Mouse (Mus musculus) spleen, adult 2 months (tissue): Measurements from ENCODE around the gene Gm42791. TPM values are rescaled to one million over a fixed set of nuclear protein-coding genes. Genes with fewer than 3 reads are reported as not detected.

ENCODE experiments used
- DNase-seq, 2 experiments: peaks; one replicate each; pipeline versions ENCODE4 v3.0.0 to v3.0.0-alpha.2; 2012 to 2021; ENCODE audit warnings: low spot score in 2 of 2, low read depth in 1 of 2
- H3K27ac ChIP-seq: fragments of 200-500 bp; 2 replicates; pipeline ENCODE4 v1.5.1; 2012; ENCODE audit warnings: low read length, inconsistent platforms; ENCODE audit not compliant: insufficient read depth
- H3K27me3 ChIP-seq: fragments of 200-500 bp; 2 replicates; pipeline ENCODE4 v1.6.1; 2012; ENCODE audit warnings: mild to moderate bottlenecking, moderate library complexity, low read length, inconsistent platforms; ENCODE audit not compliant: control insufficient read depth, insufficient read depth
- H3K36me3 ChIP-seq: fragments of 200-500 bp; 2 replicates; pipeline ENCODE4 v1.6.1; 2012; ENCODE audit warnings: mild to moderate bottlenecking, low read length, inconsistent platforms; ENCODE audit not compliant: control insufficient read depth, insufficient read depth
- H3K4me1 ChIP-seq: fragments of 200-500 bp; 2 replicates; pipeline ENCODE4 v1.6.1; 2011; ENCODE audit warnings: inconsistent platforms; ENCODE audit not compliant: control insufficient read depth, insufficient read depth, insufficient read length
- H3K4me3 ChIP-seq: fragments of 200-500 bp; 2 replicates; pipeline ENCODE4 v1.5.1; 2011; ENCODE audit warnings: mild to moderate bottlenecking, inconsistent platforms; ENCODE audit not compliant: insufficient read depth, insufficient read length; ENCODE audit errors: extremely low read depth
- CTCF ChIP-seq: fragments of 200-500 bp; IDR thresholded peaks from 2 replicates; pipeline ENCODE4 v1.5.1; 2011; ENCODE audit warnings: mild to moderate bottlenecking, inconsistent platforms; ENCODE audit not compliant: insufficient read depth, insufficient read length, insufficient replicate concordance; ENCODE audit errors: extremely low read depth
- POLR2A ChIP-seq: fragments of 200-500 bp; IDR thresholded peaks from 2 replicates; pipeline ENCODE4 v1.6.1; 2011; ENCODE audit warnings: low read depth, low read length, inconsistent platforms
- WGBS: fragments of 180-500 bp; shearing (Covaris S2); methylation state at CpG from one replicate; pipeline ENCODE4 v1.1.7; 2018; 5-methylcytosine and 5-hydroxymethylcytosine counted together
- polyA plus RNA-seq: library from polyadenylated mRNA; depleted of rRNA; stranded (reverse); fragments of >200 nt; gene quantifications from 2 replicates; pipeline ENCODE4 v1.2.3, GENCODE M21; 2012

Gene Gm42791
- polyA plus RNA-seq, 1 experiment = not detected

DNA sequence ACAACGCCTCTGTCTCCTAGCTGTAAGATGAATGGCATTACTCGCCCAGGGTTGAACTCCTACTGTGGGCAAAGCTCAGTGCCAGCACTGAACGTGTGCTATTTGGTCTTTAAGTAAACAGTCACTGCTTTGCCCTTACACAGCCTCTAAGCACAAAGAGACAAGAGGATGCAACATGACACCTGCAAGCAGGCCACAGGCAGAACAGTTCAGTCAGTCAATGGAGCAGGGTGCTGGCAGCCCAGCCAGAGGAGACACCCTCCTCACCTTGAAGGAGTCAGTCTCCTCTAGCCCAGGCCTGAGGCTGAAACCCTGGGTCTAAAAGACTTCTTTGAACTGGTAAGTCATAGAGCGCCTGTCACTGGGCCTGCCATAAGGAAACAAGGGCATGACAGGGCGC, 76.9 kb downstream of the Gm42791 start:
- peaks cover 8% of the 10 kb centered on the region for H3K36me3 ChIP-seq
- 87% methylated on average over 5 of the region's 5 CpGs for WGBS
- H3K4me3 ChIP-seq = no peak overlapping the region
- H3K4me1 ChIP-seq = no peaks in the 10 kb centered on the region; the same call in 1 of the 2 replicates
- DNase-seq = no peak
- no peak overlapping the region for H3K27ac ChIP-seq
- H3K27me3 ChIP-seq = no peaks in the 10 kb centered on the region
- no peak for TF ChIP-seq POLR2A
- TF ChIP-seq CTCF = no peak

DNA sequence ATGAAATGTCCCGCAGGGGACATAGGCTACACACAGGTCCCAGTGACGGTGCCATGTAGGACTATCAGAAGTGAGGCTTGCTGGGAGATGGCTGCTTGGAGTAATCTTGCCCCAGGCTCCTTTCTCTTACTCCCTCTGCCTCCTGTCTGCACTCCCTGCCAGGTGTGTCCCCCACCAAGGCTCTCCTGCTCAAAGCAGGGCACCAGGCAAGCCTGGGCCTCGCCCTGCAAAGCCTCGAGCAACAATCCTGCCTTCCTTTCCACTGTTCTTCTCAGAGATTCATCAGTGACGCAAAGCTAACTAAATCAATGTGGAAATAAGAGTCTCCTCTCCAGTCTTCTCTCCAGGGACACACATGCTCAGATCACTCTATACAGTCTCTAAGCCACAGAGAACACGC, 78.2 kb downstream of the Gm42791 start:
- no peak for TF ChIP-seq CTCF
- no peak for TF ChIP-seq POLR2A
- H3K4me1 ChIP-seq = peaks cover 7% of the 10 kb centered on the region; the same call in 1 of the 2 replicates

DNA sequence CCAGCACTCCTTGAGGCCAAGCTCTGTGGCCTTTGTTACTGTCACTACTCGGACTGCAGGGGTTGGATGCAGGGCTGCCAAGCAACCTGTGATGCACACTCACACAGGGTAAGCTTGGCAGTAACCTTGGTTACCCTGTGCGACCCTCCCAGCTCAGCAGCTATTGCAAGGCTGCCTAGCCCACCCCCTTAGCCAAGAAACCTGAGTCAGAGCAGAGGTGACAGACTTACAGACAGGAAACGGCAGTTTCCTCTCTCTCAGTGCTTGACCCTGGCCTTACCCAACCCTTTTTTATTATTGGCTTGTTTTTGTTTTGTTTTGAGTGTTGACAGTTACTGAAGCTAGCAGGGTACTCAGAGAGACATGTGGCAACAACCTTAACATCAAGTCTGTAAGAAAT, 82.7 kb downstream of the Gm42791 start:
- DNase-seq = no peak
- Histone ChIP-seq H3K27me3 (no peaks in the 10 kb centered on the region), H3K4me1 (peaks cover 23% of the 10 kb centered on the region), H3K27ac (no peak overlapping the region; the same call in 1 of the 2 replicates), H3K4me3 (no peak overlapping the region), H3K36me3 (peaks cover 5% of the 10 kb centered on the region; the same call in 1 of the 2 replicates)
- TF ChIP-seq CTCF (no peak), POLR2A (no peak)
- 24% methylated on average over 3 of the region's 3 CpGs for WGBS

More for the DNA sequence above, 78.2 kb downstream of the Gm42791 start:
- H3K27me3 ChIP-seq = no peaks in the 10 kb centered on the region
- H3K4me3 ChIP-seq = no peak overlapping the region
- H3K36me3 ChIP-seq = peaks cover 8% of the 10 kb centered on the region
- WGBS = 94% methylated on average over 6 of the region's 6 CpGs
- H3K27ac ChIP-seq = no peak overlapping the region
- no peak for DNase-seq

- no peak overlapping the region for H3K27ac ChIP-seq
- no peak for DNase-seq
- H3K4me1 ChIP-seq = peaks cover 27% of the 10 kb centered on the region
- no peaks in the 10 kb centered on the region for H3K36me3 ChIP-seq
- TF ChIP-seq CTCF (no peak), POLR2A (no peak)
- 36% methylated on average over 4 of the region's 4 CpGs for WGBS
- H3K4me3 ChIP-seq = no peak overlapping the region
- H3K27me3 ChIP-seq = no peaks in the 10 kb centered on the region
Measured at GRCm38 (mm10) chr5:148910066-148910465, 84.9 kb downstream of the Gm42791 start.

DNA sequence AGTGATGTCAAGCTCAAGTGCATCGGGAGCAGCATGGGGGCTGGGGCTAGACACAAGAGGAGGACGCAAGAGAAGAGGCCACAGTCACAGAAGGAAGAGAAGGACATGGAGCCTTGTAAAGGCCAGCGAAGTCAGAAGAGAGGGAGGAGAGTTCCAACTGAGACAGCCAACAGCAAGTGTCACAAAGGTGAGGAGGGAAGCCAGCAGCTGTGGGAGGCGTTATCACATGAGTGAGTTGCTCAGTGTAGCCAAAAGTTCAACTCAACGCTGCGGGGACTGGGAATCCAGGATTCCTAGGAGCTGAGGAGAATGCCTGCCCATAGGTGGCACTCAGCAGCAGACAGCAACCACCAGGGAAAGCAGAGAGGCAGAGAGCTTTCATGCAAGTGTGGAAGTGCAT, 85.5 kb downstream of the Gm42791 start:
- no peaks in the 10 kb centered on the region for H3K27me3 ChIP-seq
- H3K27ac ChIP-seq = no peak overlapping the region
- no peak overlapping the region for H3K4me3 ChIP-seq
- WGBS = 71% methylated on average over 6 of the region's 6 CpGs
- no peak for DNase-seq
- H3K4me1 ChIP-seq = peaks cover 27% of the 10 kb centered on the region
- TF ChIP-seq POLR2A (no peak), CTCF (no peak)
- no peaks in the 10 kb centered on the region for H3K36me3 ChIP-seq

GRCm38 (mm10) chr5:148909057-148909395, 85.9 kb downstream of the Gm42791 start:
- no peak overlapping the region for H3K4me3 ChIP-seq
- no peak overlapping the region for H3K27ac ChIP-seq
- DNase-seq = no peak
- WGBS = 46% methylated on average over 7 of the region's 7 CpGs
- TF ChIP-seq POLR2A (no peak), CTCF (no peak)
- no peaks in the 10 kb centered on the region for H3K36me3 ChIP-seq
- peaks cover 27% of the 10 kb centered on the region for H3K4me1 ChIP-seq
- no peaks in the 10 kb centered on the region for H3K27me3 ChIP-seq

- Histone ChIP-seq H3K4me1 (peaks cover 27% of the 10 kb centered on the region), H3K27ac (no peak overlapping the region), H3K36me3 (no peaks in the 10 kb centered on the region), H3K27me3 (no peaks in the 10 kb centered on the region), H3K4me3 (0 out of 2 replicates have a peak overlapping the region, but pooled peaks have one; percentile 12)
- TF ChIP-seq CTCF (no peak), POLR2A (no peak)
- peak in 1 of 2 experiments; percentile 20 for DNase-seq
- 42% methylated on average over 17 of the region's 17 CpGs for WGBS
Measured at GRCm38 (mm10) chr5:148908191-148909056, 86.5 kb downstream of the Gm42791 start.
